Mouse (Mus musculus): ENCODE data around the gene Ndc1. TPM values are rescaled to one million over a fixed set of nuclear protein-coding genes. Genes with fewer than 3 reads are reported as not detected.
A peak's percentile ranks its signal among the peaks of the same experiment; 100 is the strongest.

Ndc1 gene
- polyA plus RNA-seq, 2 experiments, result 9.6 to 17.2 TPM

GRCm38 (mm10) chr4:107374677-107375076, 7.1 kb downstream of the Ndc1 start:
- WGBS (ENCODE audit: insufficient replicate concordance), result 52% methylated on average over 4 of the region's 4 CpGs
- ATAC-seq (ENCODE audit: insufficient read depth), result 0 out of 2 replicates have a peak, but pooled peaks have one; percentile 18
- peaks cover 35% of the 10 kb centered on the region for H3K36me3 ChIP-seq (replicated peaks; ENCODE audit: control insufficient read depth, insufficient read depth, low read depth)

GRCm38 (mm10) chr4:107378954-107379353, 11.4 kb downstream of the Ndc1 start:
- Histone ChIP-seq H3K36me3 (replicated peaks; ENCODE audit: control insufficient read depth, insufficient read depth, low read depth) (peaks cover 42% of the 10 kb centered on the region), H3K27me3 (ENCODE audit: control insufficient read depth, insufficient read depth, low read length) (no peaks in the 10 kb centered on the region), H3K4me2 (ENCODE audit: low read depth) (no peak overlapping the region), H3K4me1 (replicated peaks; ENCODE audit: control insufficient read depth in 2 of 2, insufficient read depth in 2 of 2, low read length in 1 of 2) (peaks cover 0 to 2% of the 10 kb centered on the region in 2 experiments; a peak in 1 of 4 replicates), H3K4me3 (ENCODE audit: insufficient read depth in 1 of 2, low read depth in 2 of 2, low read length in 2 of 2) (no peak overlapping the region), H3K9me3 (ENCODE audit: control insufficient read depth, low read length) (no peaks in the 10 kb centered on the region), H3K27ac (no peak overlapping the region), H3K9ac (replicated peaks) (no peak overlapping the region)
- peak; percentile 59 for ATAC-seq (ENCODE audit: insufficient read depth)
- no peak for TF ChIP-seq CTCF (IDR thresholded peaks at IDR 0.05; ENCODE audit: low read depth)
- no peak for TF ChIP-seq EP300 (IDR thresholded peaks at IDR 0.05; ENCODE audit: low read depth)
- no peak for DNase-seq (ENCODE audit: low read depth in 3 of 3, low spot score in 3 of 3)
- WGBS (ENCODE audit: insufficient replicate concordance), result 74% methylated on average over 6 of the region's 6 CpGs

More at GRCm38 (mm10) chr4:107374677-107375076, 7.1 kb downstream of the Ndc1 start:
- no peak for DNase-seq (ENCODE audit: low read depth in 3 of 3, low spot score in 3 of 3)
- no peaks in the 10 kb centered on the region for H3K9me3 ChIP-seq (ENCODE audit: control insufficient read depth, low read length)
- H3K4me2 ChIP-seq (ENCODE audit: low read depth), result no peak overlapping the region
- no peaks in the 10 kb centered on the region for H3K27me3 ChIP-seq (ENCODE audit: control insufficient read depth, insufficient read depth, low read length)
- no peak for TF ChIP-seq CTCF (IDR thresholded peaks at IDR 0.05; ENCODE audit: low read depth)
- TF ChIP-seq EP300 (IDR thresholded peaks at IDR 0.05; ENCODE audit: low read depth), result 0 out of 2 replicates have a peak, but pooled peaks have one; percentile 38
- H3K9ac ChIP-seq (replicated peaks), result no peak overlapping the region
- H3K4me1 ChIP-seq (replicated peaks; ENCODE audit: control insufficient read depth in 2 of 2, insufficient read depth in 2 of 2, low read length in 1 of 2), result peaks cover 0 to 2% of the 10 kb centered on the region in 2 experiments; a peak in 2 of 4 replicates
- no peak overlapping the region for H3K27ac ChIP-seq
- H3K4me3 ChIP-seq (ENCODE audit: insufficient read depth in 1 of 2, low read depth in 2 of 2, low read length in 2 of 2), result no peak overlapping the region

- H3K4me2 ChIP-seq (ENCODE audit: low read depth), result no peak overlapping the region
- no peak for DNase-seq (ENCODE audit: low read depth in 3 of 3, low spot score in 3 of 3)
- H3K36me3 ChIP-seq (replicated peaks; ENCODE audit: control insufficient read depth, insufficient read depth, low read depth), result peaks cover 44% of the 10 kb centered on the region
- H3K4me3 ChIP-seq (ENCODE audit: insufficient read depth in 1 of 2, low read depth in 2 of 2, low read length in 2 of 2), result no peak overlapping the region
- WGBS (ENCODE audit: insufficient replicate concordance), result 73% methylated on average over 7 of the region's 7 CpGs
- H3K9me3 ChIP-seq (ENCODE audit: control insufficient read depth, low read length), result no peaks in the 10 kb centered on the region
- no peak overlapping the region for H3K27ac ChIP-seq
- no peaks in the 10 kb centered on the region for H3K27me3 ChIP-seq (ENCODE audit: control insufficient read depth, insufficient read depth, low read length)
- no peak for ATAC-seq (ENCODE audit: insufficient read depth)
- TF ChIP-seq EP300 (IDR thresholded peaks at IDR 0.05; ENCODE audit: low read depth) (no peak), CTCF (IDR thresholded peaks at IDR 0.05; ENCODE audit: low read depth) (no peak)
- no peaks in the 10 kb centered on the region for H3K4me1 ChIP-seq (replicated peaks; ENCODE audit: control insufficient read depth in 2 of 2, insufficient read depth in 2 of 2, low read length in 1 of 2)
- H3K9ac ChIP-seq (replicated peaks), result no peak overlapping the region
Observed at GRCm38 (mm10) chr4:107380871-107381270, 13.3 kb downstream of the Ndc1 start.

GRCm38 (mm10) chr4:107387038-107387437, 19.5 kb downstream of the Ndc1 start:
- ATAC-seq (ENCODE audit: insufficient read depth), result no peak
- H3K27ac ChIP-seq, result no peak overlapping the region

GRCm38 (mm10) chr4:107387465-107387864, 19.9 kb downstream of the Ndc1 start:
- peaks cover 60% of the 10 kb centered on the region for H3K36me3 ChIP-seq (replicated peaks; ENCODE audit: control insufficient read depth, insufficient read depth, low read depth)
- TF ChIP-seq EP300 (IDR thresholded peaks at IDR 0.05; ENCODE audit: low read depth), result no peak
- no peak for TF ChIP-seq CTCF (IDR thresholded peaks at IDR 0.05; ENCODE audit: low read depth)
- no peak overlapping the region for H3K9ac ChIP-seq (replicated peaks)

More at GRCm38 (mm10) chr4:107387038-107387437, 19.5 kb downstream of the Ndc1 start:
- no peak for DNase-seq (ENCODE audit: low read depth in 3 of 3, low spot score in 3 of 3)
- WGBS (ENCODE audit: insufficient replicate concordance), result 94% methylated on average over 4 of the region's 4 CpGs
- Histone ChIP-seq H3K4me2 (ENCODE audit: low read depth) (no peak overlapping the region), H3K4me1 (replicated peaks; ENCODE audit: control insufficient read depth in 2 of 2, insufficient read depth in 2 of 2, low read length in 1 of 2) (no peaks in the 10 kb centered on the region), H3K9ac (replicated peaks) (no peak overlapping the region), H3K9me3 (ENCODE audit: control insufficient read depth, low read length) (no peaks in the 10 kb centered on the region), H3K4me3 (ENCODE audit: insufficient read depth in 1 of 2, low read depth in 2 of 2, low read length in 2 of 2) (no peak overlapping the region), H3K27me3 (ENCODE audit: control insufficient read depth, insufficient read depth, low read length) (no peaks in the 10 kb centered on the region), H3K36me3 (replicated peaks; ENCODE audit: control insufficient read depth, insufficient read depth, low read depth) (peaks cover 59% of the 10 kb centered on the region)
- no peak for TF ChIP-seq EP300 (IDR thresholded peaks at IDR 0.05; ENCODE audit: low read depth)
- no peak for TF ChIP-seq CTCF (IDR thresholded peaks at IDR 0.05; ENCODE audit: low read depth)

More at GRCm38 (mm10) chr4:107387465-107387864, 19.9 kb downstream of the Ndc1 start:
- no peak for ATAC-seq (ENCODE audit: insufficient read depth)
- no peak overlapping the region for H3K4me2 ChIP-seq (ENCODE audit: low read depth)
- H3K27ac ChIP-seq, result no peak overlapping the region
- H3K4me3 ChIP-seq (ENCODE audit: insufficient read depth in 1 of 2, low read depth in 2 of 2, low read length in 2 of 2), result no peak overlapping the region
- WGBS (ENCODE audit: insufficient replicate concordance), result 85% methylated on average over 8 of the region's 8 CpGs
- H3K9me3 ChIP-seq (ENCODE audit: control insufficient read depth, low read length), result no peaks in the 10 kb centered on the region
- H3K4me1 ChIP-seq (replicated peaks; ENCODE audit: control insufficient read depth in 2 of 2, insufficient read depth in 2 of 2, low read length in 1 of 2), result no peaks in the 10 kb centered on the region
- DNase-seq (ENCODE audit: low read depth in 3 of 3, low spot score in 3 of 3), result no peak
- H3K27me3 ChIP-seq (ENCODE audit: control insufficient read depth, insufficient read depth, low read length), result no peaks in the 10 kb centered on the region

All from liver, embryonic 14.5 days (tissue).